Mouse (Mus musculus) spleen, adult 2 months (tissue): ENCODE measurements around the gene Ifit2. TPM values are rescaled to one million over a fixed set of nuclear protein-coding genes. Genes with fewer than 3 reads are reported as not detected.
"Not testable (repeated sequence)": the region's sequence is repeated elsewhere in the genome, so short reads cannot be mapped to it uniquely, and the experiment has no call there.

Source experiments
- DNase-seq, 2 experiments: peaks; one replicate each; pipeline versions ENCODE4 v3.0.0 to v3.0.0-alpha.2; 2012 to 2021; ENCODE audit warnings: low spot score in 2 of 2, low read depth in 1 of 2
- H3K27ac ChIP-seq: fragments of 200-500 bp; 2 replicates; pipeline ENCODE4 v1.5.1; 2012; ENCODE audit warnings: low read length, inconsistent platforms; ENCODE audit not compliant: insufficient read depth
- H3K27me3 ChIP-seq: fragments of 200-500 bp; 2 replicates; pipeline ENCODE4 v1.6.1; 2012; ENCODE audit warnings: mild to moderate bottlenecking, moderate library complexity, low read length, inconsistent platforms; ENCODE audit not compliant: control insufficient read depth, insufficient read depth
- H3K36me3 ChIP-seq: fragments of 200-500 bp; 2 replicates; pipeline ENCODE4 v1.6.1; 2012; ENCODE audit warnings: mild to moderate bottlenecking, low read length, inconsistent platforms; ENCODE audit not compliant: control insufficient read depth, insufficient read depth
- H3K4me1 ChIP-seq: fragments of 200-500 bp; 2 replicates; pipeline ENCODE4 v1.6.1; 2011; ENCODE audit warnings: inconsistent platforms; ENCODE audit not compliant: control insufficient read depth, insufficient read depth, insufficient read length
- H3K4me3 ChIP-seq: fragments of 200-500 bp; 2 replicates; pipeline ENCODE4 v1.5.1; 2011; ENCODE audit warnings: mild to moderate bottlenecking, inconsistent platforms; ENCODE audit not compliant: insufficient read depth, insufficient read length; ENCODE audit errors: extremely low read depth
- CTCF ChIP-seq: fragments of 200-500 bp; IDR thresholded peaks from 2 replicates; pipeline ENCODE4 v1.5.1; 2011; ENCODE audit warnings: mild to moderate bottlenecking, inconsistent platforms; ENCODE audit not compliant: insufficient read depth, insufficient read length, insufficient replicate concordance; ENCODE audit errors: extremely low read depth
- POLR2A ChIP-seq: fragments of 200-500 bp; IDR thresholded peaks from 2 replicates; pipeline ENCODE4 v1.6.1; 2011; ENCODE audit warnings: low read depth, low read length, inconsistent platforms
- WGBS: fragments of 180-500 bp; shearing (Covaris S2); methylation state at CpG from one replicate; pipeline ENCODE4 v1.1.7; 2018; 5-methylcytosine and 5-hydroxymethylcytosine counted together
- polyA plus RNA-seq: library from polyadenylated mRNA; depleted of rRNA; stranded (reverse); fragments of >200 nt; gene quantifications from 2 replicates; pipeline ENCODE4 v1.2.3, GENCODE M21; 2012

Ifit2 gene
- polyA plus RNA-seq, 1 experiment = 0.83 TPM

DNA sequence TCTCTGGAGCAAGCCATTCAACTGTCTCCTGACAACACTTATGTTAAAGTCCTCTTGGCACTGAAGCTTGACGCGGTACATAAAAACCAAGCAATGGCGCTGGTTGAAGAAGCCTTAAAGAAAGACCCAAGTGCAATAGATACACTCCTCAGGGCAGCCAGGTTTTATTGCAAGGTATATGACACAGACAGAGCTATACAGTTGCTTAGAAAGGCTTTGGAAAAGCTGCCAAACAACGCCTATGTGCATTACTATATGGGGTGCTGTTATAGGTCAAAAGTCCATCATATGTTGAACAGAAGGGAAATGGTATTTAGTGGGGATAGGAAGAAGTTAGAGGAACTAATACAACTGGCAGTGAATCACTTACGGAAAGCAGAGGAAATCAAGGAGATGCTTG is 23.2 kb downstream of the Ifit2 start:
- WGBS = 95% methylated on average over 5 of the region's 5 CpGs
- H3K27me3 ChIP-seq = no peaks in the 10 kb centered on the region
- no peak overlapping the region for H3K27ac ChIP-seq
- peaks cover 8% of the 10 kb centered on the region; the same call in 1 of the 2 replicates for H3K36me3 ChIP-seq
- TF ChIP-seq CTCF (no peak), POLR2A (no peak)
- H3K4me1 ChIP-seq = peaks cover 10% of the 10 kb centered on the region
- no peak for DNase-seq
- H3K4me3 ChIP-seq = no peak overlapping the region

DNA sequence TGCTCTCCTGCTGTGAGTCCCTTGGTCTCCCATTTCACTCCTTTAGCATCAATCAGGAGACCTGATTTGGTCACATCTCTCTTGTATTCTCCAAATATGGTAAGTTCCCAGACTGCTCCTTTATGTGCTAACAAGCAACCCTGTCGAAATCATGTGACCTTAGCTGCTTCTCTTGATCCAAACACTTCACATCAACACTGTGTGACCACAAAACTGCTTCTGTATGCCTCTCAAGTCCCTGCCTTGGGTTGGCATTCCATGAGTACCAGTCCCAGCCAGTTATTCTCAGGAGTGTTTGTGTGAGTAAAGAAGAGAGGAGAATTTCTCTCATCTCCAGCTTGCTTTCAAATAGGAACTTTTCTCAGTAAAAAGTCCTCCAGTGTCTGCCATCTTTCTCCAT is 26.6 kb downstream of the Ifit2 start:
- Histone ChIP-seq H3K36me3 (peaks cover 8% of the 10 kb centered on the region; the same call in 1 of the 2 replicates), H3K4me3 (no peak overlapping the region), H3K27me3 (no peaks in the 10 kb centered on the region), H3K27ac (no peak overlapping the region), H3K4me1 (no peaks in the 10 kb centered on the region)
- WGBS = 94% methylated on average over 1 of the region's 1 CpGs
- no peak for DNase-seq
- TF ChIP-seq CTCF = no peak
- no peak for TF ChIP-seq POLR2A

DNA sequence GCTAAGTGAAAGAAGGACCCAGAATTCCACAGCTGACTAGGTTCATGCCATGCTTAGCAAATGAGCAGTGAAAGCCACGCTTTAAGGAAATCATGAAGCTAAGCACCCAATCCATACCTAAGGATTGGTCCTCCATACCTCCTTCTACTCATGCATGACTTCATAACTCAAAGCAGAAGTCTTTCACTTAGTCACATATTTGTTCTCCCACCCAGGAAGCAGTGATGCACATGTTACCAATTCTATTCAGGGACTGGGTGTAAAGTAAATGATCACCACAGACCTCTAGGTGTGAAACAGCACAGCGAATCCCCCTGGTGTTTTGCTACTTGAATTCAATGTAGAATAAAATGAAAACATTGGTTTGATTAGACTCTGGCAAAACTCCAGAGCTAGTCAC is 32.2 kb downstream of the Ifit2 start:
- not testable (repeated sequence) for H3K4me3 ChIP-seq, H3K4me1 ChIP-seq, DNase-seq, H3K36me3 ChIP-seq, H3K27me3 ChIP-seq
- H3K27ac ChIP-seq = peak overlapping the region; percentile 57; the same call in 1 of the 2 replicates
- 68% methylated on average over 2 of the region's 2 CpGs for WGBS

DNA sequence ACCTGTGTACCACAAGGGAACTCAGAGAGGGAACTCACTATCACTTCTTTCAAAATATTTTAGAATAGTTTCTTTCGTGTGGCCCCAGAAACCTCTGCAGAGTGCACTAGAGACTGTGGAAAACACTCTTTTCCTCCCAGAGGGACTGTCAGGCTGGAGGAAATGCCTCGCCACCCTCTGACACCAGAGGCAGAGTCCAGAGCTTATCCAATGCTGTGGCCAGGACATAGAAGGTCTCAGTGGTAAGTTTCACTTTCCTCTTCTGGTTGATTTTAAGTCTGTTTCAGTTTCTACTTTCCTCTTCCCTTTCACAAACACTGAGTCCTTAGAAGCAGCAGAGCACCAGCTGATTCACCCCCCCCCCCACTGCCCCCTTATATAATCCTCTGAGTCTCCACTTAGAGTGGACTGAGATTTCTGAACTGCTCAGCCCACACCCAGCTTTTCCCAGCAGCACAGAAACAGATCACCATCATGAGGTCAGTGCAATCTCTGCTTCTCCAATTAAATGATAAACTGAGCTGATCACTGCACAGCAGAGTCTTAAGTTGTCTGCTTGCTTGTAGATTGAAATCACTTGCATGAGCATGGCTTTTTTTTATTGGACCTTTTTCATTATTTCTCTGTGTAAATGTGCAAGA is 32.8 kb downstream of the Ifit2 start, which contains the start of gene Ifit3:
Gene Ifit3, plus strand, starts transcription at position 406 of the 641 bp plus-strand sequence.
- not testable (repeated sequence) for DNase-seq, H3K27me3 ChIP-seq, H3K36me3 ChIP-seq, H3K4me1 ChIP-seq
- WGBS = 2% methylated on average over 2 of the region's 2 CpGs
- peak within 1 kb of the TSS; percentile 7 for H3K4me3 ChIP-seq
- H3K27ac ChIP-seq = peak within 1 kb of the TSS; percentile 57; the same call in 1 of the 2 replicates

DNA sequence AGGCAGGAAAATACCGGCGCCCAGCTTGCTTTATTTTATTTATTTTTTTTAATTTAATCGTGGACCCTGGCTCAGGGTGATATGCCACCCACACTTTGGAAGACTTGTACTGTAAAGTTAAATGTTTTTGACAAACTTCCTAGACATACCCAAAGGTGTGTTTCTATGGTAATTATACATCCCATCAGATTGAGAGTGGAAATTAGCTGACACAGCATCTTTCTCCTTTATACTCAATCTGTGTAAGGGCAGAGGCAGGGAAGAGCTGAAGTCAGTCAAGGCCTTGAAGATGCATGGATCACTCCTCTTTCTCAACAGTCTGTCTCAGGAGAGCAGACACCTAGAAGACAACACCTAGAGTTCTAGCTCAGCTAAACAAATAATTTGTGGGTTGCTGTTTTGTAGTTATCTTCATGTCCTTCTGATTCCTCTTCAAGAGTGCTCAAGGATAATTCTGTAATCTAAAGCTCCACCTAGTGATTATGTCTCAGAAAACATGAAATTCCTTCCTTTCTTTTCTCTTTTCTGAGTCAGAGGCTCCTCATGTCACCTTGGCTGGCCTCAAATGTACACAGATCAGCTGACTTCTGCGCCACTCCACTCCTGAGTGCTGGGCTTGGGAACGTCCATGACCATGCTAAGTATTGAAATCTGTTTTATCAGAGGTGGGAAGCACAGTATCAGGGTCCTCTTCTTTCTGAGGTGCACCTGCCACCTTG is 35.4 kb downstream of the Ifit2 start:
- not testable (repeated sequence) for H3K27ac ChIP-seq, DNase-seq, H3K27me3 ChIP-seq, H3K36me3 ChIP-seq, H3K4me1 ChIP-seq, H3K4me3 ChIP-seq
- WGBS = 68% methylated on average over 5 of the region's 5 CpGs

DNA sequence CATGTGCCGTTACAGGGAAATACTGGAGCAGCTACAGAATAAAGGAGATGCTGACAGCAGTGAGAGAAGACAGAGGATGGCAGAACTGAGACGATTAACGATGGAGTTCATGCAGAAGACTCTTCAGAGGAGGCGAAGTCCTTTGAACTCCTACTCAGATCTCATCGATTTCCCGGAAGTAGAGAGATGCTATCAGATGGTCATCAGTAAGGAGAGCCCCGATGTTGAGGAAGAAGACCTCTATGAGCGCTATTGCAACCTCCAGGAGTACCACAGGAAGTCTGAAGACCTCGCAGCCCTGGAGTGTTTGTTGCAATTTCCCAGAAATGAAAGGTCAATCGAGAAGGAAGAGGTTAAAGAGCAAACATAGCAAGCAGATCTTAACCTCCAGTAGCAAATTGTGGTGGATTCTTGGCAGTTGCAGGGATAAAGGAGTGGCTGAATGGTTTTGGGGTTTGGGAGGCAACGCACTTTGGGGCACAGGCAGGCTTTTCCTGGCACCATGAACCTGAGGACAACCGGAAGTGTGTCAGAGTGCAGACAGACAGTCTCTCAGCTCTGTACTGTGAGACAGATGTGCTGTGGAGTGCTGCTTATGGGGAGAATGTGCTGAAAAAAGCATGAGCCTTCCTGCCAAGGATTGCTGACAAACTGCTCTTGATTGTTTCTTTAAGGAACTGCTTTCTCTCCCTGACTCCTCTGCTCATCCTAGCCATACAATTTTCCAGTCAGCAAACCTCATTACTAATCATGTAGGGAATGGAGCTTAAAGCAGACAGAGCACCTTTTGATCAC is 37.6 kb downstream of the Ifit2 start:
- H3K27ac ChIP-seq = peak overlapping the region; percentile 57; the same call in 1 of the 2 replicates
- H3K4me3 ChIP-seq, H3K27me3 ChIP-seq, H3K4me1 ChIP-seq, DNase-seq, H3K36me3 ChIP-seq: not testable (repeated sequence)
- 64% methylated on average over 8 of the region's 12 CpGs for WGBS

DNA sequence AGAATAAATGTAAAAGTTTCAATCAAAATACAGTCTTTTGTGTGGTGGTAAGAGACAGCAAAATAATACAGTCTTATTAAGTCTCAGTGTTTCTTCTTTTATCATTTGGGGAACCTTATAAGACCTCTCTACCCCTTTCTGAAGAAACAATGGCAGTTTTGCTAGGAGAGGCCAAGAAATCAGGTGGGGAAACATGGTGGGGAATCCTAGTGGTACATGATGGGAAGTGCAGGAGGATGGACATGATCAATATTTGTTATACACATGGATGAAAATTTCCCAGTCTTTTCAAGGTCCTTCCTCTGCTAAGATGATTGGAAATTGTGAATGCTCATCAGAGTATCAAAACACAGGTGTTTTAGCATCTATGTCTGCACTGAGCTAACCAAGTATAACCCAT is 38.5 kb downstream of the Ifit2 start:
- Histone ChIP-seq H3K27me3 (no peaks in the 10 kb centered on the region), H3K4me1 (peaks cover 5% of the 10 kb centered on the region; the same call in 1 of the 2 replicates), H3K4me3 (no peak overlapping the region), H3K27ac (no peak overlapping the region), H3K36me3 (no peaks in the 10 kb centered on the region)
- DNase-seq = no peak
- TF ChIP-seq CTCF = no peak
- no peak for TF ChIP-seq POLR2A
